Mouse (Mus musculus) frontal cortex, postnatal 14 days (tissue): ENCODE results near the gene Gprc5a.

Source experiments
- DNase-seq, 2 experiments: peaks; one replicate each; pipeline ENCODE4 v3.0.0; 2022; ENCODE audit warnings: low spot score in 2 of 2

Gprc5a gene

DNA sequence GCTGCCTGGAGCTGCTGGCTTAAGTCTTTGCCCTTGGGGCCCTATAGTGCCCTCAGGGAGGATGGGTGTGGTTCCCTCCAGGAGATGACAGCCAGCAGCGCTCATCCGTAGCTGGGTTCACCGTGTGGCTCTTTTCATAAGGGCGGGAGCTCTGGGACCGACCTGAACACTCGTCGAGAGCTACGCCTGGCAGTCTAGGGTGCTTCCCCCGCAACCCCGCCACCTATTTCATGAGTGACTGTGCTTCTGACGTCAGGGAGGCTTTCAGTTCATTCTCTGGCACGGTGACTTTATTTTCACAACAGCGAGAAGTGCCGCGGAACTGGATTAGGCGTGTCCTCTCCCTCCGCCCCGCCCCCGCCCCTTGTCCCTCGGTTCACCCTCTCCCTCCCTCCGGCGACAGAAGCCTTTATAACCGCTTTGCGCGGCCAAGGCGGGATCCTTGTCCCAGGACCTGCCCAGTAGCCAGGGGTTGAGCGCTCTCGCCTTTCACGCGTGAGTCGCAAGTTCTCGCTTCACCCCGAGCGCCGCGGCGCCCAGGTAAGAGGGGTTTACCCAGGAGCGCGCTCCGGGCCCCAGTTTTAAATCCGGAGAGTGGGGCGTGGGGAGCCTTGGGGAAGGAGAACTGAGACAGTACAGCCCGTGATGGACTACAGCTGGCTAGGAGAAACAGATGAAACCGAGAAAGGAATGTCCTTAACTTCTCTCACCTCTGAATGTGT is at the start of gene Gprc5a:
Gene Gprc5a (plus strand): TSS at position 416 of the 722 bp plus-strand sequence.
- no peak for DNase-seq

DNA sequence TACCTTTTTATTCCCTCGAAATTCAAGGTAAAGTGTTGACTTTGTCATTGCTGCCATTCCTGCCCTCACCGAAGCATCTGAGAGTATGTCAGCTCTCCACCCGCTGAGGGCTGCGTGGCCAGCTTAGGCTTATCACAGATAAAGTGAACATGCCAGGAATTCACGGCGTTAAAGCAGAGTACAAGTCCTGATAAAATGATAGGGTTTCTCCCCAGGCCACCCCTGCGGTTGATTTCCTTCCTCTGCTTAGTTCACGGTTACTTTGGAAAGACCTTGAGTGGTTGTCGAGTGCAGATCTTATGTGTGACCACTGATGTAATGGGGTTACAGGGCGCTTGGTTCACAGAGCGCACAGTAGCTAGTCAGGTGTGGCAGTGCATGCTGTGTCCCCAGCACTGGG is 48.2 kb upstream of the Gprc5a start:
- no peak for DNase-seq

DNA sequence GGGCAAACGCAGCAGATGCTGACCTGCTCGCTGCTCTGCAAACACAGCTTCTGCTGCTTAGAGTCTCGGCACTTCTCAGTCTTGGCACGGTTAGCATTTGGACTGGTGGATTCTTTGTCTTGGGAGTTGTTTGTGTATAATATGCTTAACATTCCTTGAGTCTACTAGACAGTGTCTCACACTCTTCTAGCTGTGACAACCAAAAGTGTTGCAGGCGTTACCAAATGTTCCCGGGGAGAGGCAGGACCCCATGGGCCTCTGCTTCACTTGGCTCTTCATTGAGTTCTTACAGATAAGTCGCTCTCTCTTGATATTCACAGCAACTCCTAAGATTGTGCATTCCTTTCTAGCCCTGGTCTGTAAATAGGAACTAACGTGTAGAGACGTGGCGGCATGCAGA is 45.9 kb upstream of the Gprc5a start:
- no peak for DNase-seq

DNA sequence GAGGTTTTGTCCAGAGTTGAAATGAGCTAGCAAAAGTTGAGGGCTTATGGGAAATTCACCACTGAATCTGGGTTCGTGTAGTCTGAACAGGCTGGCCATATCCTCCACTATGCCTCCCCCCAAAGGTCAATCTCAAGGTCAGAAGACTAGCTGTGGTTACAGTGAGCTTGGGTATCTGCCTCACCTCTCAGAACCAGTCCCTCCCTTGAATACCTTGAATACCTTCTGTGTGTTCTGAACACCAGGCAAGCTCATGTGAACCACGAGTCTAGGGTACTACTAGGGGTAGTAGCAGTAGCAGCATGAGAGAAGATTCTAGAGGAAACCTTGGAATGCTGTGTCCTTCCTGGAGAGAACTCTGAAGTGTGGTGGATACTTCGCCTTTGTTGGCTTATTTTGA is 43.8 kb upstream of the Gprc5a start:
- DNase-seq = no peak

DNA sequence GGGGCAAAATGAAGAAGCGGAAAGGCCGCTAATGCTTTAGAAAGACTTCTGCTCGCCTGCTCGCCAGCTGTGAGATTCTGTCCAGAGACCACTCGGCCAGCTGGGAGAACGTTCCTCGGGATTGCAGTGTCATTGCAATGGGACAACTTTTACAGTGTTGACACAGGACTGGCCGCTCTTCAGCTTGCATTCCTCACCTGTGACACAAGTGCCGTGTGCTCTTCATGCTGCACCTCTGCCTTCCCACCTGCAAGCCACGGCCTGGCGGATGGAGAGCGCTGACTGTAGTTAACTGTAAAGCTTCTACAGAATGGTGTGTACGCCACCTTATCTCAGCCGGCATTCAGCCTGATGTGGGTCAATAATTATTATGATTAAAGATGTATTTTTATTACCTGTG is 42.1 kb upstream of the Gprc5a start:
- DNase-seq = no peak

DNA sequence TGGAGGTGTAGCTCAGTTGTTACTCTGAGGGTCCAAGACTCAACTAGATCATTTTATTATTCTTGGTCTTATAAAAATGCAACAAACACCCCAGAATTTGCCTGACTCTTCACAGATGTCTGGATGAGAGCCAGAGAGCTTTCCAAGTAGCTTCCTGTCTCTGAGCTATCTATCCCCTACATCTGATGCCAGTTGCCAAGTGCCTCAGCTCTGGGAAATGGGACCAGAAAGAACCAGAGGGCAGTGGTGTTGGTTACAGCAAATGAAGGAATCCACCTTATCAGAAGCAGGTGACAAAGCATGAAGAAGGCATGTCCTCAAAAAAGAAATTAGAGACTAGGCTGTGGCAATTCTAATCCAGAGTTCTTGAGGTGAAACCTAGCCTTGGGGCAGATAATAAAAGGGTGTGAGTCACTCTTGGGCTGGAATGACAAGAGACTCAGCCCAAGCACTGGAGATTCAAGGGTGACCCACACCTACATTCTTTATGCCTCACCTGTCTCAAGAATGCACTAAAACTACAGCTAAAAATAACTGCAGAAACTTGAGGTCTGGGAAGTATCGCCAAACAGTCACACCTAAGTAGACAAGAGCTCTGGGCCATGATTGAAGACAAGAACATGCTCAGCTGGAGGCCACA is 40.5 kb upstream of the Gprc5a start:
- no peak for DNase-seq

DNA sequence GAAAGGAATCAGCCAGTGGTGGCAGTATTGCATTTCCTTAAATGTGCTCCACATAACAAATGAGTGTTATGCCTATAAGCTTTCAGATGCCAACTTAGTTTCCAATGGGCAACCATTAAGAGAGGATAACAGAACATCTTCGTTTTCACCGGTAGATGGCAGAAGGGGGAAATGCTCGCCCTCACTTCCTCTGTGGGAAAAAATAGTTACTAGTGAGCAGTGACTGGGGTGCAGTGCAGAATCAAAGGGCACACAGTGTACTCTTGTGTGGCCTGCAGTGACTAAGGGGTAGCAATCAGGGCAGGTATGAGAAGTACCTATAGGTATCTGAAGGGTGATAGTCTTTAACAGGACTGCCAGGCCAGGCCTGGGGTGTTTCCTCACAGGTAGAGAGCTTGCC is 39.2 kb upstream of the Gprc5a start:
- no peak for DNase-seq

DNA sequence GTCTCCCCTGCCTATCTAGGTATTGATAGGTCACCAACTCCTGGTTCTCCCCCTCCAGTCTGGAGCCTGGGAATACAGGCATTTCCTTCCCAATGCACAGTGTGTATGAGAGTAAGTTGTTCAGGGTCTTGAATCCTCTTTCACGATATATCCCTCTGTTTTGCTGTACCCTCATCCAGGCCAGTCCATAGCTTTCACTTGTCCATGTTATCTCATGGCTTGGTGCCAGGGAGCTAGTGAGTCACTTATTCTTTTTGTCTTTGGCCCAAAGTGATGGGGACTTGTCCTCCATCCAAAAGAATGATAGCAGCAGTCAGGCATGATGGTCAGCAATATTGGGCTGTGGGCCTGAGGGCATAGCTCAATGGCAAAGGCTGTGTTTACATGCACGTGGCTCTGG is 38.7 kb upstream of the Gprc5a start:
- no peak for DNase-seq

DNA sequence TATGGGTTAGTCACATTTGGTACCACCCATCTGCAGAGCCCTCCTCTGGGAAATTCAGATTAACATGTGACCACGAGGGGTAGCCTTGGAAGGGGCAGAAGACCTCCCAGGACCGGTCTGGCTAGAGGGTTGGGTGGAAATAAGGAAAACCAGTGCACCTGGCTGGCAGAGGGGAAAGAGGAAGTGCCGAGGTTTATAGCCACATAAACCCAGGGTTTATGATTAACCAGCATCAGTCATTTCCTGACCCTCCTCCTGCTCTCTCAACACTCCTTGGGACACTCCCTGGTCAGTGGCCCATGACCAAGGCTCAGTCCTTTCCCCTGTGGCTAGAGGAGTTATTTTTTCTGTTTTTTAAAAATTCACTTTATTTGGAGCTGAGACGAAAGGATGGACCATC is 36.2 kb upstream of the Gprc5a start:
- no peak for DNase-seq

DNA sequence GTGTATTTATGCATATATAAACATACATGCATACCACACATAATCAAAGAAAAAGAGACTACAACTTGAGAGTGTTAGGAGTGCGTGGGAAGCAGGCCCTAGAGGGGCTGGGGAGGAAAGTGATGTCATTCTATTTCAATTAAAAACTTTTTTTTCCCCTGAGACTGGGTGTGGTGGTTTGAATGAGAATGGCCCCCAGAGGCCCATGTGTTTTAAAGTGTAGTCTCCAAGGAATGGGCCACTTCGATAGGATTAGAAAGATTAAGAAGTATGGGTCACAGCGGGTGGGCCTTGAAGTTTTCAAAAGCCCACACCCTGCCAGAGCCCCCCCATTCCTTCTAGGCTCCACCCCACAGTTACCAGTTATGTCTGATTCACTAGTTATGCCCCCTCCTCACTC is 26.8 kb upstream of the Gprc5a start:
- no peak for DNase-seq

DNA sequence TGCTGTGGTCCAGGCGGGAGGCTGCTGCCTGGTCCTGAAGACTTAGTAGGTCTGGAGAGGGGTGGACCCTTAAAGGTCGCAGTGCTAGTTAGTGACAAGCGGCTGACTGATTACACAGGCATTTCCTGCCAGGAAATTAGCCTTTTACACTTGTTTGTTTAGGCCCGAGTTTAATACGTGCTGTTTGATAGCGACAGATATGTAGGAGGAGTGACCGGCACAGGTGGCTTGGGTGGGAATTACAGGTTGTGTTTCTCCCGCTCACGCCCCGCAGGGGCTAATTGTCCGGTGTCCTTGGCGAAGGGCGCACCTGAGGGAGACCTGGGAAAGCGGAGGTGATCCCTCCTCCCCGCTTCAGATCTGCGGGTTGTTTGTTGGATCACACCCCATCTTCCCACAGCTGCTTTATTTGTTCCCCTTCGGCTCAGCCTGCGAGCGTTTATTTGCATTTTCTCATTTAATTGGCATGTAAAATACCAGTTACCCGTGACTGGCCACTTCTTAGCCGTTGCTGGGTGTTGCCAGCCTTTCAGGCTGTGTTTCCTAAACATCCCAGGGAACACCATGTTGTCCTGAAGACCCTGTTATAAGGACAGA is 25.1 kb upstream of the Gprc5a start:
- DNase-seq = no peak

DNA sequence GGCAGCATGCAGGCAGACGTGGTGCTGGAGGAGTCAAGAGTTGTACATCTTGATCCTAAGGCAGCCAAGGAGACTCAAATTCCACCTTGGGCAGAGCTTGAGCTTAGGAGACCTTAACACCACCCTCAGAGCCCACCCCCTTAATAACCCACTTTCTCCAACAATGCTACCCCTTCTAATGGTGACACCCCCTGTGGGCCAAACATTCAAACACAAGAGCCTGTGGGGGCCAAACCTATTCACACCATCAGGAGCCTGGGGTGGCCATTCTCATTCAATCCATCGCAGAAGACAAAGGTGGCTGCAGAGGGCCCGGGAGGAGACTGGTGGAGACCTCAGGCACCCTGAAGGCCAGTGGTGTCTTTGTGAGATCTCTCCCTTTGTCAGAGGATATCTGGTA is 23.5 kb upstream of the Gprc5a start:
- no peak for DNase-seq

DNA sequence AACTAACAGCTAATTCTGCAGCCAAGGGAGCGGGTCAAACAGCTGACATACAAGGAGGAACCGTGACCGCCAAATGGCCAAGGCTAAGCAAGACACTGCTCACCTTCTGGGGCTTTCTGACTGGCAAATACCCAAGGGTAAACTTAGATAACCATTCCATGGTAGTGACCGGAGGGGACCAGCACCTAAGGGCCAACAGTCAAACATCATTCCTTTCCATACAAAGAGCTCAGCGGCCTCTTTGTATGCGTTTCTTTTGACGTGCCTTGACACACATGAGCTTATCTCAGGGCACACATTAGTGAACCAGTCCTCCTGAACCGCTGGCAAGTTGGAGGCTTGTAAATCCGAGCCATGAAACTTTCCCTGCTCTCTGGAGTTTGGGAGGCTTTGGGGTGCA is 18.2 kb upstream of the Gprc5a start:
- no peak for DNase-seq

DNA sequence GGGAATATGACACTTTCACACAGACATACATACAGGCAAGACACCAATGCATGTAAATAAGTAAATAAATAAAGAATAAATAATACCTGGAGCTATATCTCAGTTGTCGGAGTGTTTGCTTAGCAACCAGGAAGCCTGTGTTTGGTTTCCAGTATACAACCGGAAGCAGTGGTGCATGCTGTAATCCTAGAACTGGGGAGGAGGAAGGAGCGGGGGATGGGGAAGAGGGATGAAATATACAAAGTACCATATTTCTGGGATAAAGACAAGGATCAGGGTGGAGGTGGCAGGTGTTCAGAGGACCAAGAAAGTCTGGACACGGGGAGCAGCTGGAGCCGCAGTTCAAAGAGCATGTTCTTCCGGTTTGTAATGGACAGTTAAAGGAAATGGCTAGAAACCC is 16.9 kb upstream of the Gprc5a start:
- no peak for DNase-seq

DNA sequence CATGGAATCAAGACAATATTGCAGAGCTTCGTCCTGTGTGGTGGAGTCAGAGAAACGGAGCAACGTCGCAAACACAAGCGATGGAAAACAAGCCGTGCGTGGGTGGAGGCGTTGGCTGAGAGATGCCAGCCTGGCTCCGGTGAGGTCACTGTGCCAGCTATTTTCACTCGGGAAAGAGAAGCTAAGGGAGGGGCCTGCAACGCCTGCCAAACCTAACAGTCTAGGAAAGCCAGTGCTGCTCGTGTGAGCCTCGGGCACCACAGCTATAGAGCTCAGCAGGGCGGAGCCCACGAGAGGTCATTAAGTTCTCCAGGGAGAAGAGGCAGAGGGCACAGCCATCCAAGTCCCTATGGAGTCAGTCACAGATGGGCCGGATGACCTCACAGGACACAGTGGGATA is 16.5 kb upstream of the Gprc5a start:
- no peak for DNase-seq

DNA sequence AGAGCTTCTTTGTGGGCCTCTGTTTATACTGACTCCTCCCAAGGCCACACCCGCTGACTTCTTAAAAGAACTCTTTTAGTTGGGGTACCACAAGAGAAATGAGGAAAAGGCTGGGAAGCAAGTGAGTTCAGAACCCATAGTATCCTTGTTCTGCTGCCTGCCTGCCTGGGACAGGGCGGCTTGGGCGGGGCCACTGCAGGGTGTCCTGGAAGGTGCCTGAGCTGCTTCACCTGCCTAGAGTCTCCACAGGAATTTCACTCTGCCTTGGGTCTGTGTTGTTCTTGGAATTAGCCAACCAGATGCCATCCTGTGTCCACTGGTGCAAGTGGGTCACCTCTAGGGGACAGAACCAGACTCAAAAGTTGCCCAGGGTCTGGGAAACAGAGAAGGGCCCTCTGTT is 11.7 kb upstream of the Gprc5a start:
- no peak for DNase-seq

DNA sequence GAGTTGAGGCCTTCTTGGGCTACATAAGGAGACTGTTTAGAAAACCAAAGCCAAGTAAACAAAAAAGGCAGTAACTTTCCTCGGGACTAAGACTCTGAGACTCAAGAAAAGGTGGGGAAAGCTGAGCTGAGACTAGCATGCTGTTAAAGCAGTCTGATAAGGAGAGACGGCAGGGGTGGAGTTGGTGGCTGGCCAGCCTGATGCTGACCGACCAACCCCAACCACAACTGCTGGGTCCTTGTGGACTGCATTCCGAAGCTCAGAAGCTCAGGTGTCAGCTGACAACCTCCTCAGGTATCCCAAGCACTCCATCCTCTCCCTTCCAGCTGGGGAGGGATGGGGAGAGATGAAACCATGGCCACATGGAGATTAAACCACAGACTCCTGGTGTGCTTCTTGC is 9.6 kb upstream of the Gprc5a start:
- DNase-seq = no peak

DNA sequence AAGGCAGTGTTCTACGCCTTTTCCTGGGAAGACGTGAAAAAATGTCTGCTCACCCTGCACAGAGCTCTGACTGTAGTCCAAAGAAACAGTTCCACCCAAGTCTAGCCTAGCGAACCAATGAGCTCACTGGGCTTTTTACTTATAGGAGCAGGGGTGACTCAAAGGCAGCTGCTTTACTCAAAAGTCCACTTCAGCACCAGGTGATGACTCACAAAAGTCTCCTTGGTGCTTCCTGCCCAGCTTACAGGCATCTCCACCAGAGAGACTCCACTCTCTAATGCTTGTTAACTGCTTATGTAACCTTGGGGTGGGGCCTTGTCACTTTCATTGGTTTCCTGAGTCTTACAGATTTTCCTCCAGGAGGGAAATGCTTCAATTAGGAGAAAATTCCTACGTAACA is 4.7 kb upstream of the Gprc5a start:
- no peak for DNase-seq

DNA sequence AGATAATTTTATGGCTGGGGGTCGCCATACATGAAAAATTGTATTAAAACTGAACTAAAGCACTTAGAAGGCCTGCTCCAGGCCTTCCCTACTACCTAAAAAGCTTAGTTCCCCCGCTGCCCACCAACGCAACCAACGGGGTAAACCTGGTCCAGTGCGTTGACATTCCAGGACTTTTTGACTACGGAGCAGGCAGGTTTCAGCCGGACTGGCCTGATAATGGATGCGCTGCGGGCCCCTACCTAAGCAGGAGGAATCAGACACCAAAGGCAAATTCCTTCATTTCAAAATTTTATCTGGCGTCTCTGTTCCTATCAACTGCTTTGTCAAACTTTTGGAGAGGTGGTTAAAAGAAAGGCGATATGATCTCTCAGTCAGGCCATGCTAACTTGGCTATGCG is 830 bp upstream of the Gprc5a start:
- DNase-seq = no peak

DNA sequence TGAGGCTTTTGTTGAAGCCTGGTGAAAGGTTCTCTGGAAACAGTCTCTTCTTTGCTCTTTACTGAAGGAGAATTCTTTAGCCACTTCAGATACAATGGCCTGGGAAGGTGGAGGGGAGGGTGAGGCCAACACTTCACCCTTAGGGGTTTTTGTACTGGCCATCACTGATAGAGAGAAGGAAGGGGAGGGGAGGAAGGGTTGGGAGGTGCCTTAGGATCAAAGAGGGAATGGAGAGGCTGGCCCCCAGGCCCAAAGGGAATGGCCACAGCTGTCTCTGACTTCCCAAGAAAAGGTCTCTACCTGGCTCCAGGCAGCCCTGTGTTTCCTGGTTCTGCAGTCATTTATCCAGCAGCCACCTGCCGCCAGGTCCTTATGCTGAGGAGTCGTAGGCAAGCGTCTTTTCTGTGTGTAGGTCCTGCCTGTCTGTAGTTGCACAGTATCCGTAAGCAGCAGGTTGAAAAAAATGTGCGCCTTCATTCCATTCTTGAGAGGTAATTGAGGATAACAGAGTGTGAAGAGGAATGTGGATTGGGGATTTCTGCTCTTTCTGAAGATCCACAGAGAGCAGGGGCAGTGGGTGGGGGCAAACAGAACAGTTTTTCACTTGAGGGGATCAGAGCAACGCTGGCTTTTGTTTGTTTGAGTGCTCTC is 1.5 kb downstream of the Gprc5a start:
- no peak for DNase-seq

DNA sequence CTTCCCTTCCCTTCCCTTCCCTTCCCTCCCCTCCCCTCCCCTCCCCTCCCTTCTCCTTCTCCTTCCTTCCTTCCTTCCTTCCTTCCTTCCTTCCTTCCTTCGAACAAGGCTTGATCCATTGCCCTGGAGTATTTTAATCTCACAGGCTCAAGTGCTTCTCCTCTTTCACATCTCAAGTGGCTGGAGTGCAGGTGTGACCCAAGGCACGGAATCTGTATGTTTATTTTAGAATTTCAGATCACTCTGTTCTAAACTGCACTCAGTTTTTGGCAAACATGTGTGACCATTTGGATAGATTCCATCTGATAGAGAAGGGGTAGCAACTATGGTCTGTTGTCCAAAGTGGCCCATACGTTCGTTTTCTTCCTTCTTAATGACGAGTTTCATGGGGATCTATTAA is 2.8 kb downstream of the Gprc5a start:
- DNase-seq = no peak

DNA sequence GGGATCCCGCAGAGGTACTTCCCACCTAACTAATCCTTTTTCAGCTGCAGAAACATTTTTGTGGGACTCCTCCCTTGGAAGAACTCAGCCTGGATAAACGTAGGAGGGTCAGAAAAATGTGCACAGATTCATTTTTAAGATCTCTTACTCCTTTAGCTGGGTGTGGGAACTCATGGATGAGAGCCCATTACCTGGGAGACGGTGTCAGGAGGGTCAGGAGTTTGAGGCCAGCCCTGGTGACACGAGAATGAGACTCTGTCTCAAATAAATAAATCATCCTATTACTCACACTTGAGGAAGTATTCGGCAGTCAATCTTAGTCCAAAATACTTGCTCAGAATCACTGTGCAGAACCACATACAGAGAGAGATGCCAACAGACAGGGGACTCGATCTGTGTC is 4.4 kb downstream of the Gprc5a start:
- DNase-seq = no peak

DNA sequence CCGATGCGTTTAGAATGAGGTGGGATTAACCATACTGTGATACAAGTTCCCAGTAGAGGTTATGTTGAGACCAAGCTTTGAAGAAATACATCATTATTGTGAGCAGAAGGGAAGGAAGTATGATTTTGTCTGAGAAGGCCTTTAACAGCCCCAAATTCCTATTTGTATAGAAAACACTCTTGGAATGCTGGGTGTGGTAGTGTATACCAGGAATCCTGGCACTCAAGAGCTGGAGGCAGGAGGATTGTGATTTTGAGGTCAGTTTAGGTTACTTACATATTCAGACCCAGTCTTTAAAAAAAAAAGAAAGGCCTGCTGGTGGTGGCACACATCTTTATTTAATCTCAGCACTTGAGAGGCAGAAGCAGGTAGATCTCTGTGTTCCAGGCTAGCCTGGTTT is 4.9 kb downstream of the Gprc5a start:
- DNase-seq = no peak
